Mouse (Mus musculus) heart, postnatal 0 days (tissue): ENCODE results near the gene Ep400. TPM values are rescaled to one million over a fixed set of nuclear protein-coding genes. Genes with fewer than 3 reads are reported as not detected.

ENCODE experiments used
- ATAC-seq: fragments of 200-750 bp; cut with Nextera tagmentation; 2 replicates; pipeline ENCODE4 v1.8.0; 2017; ENCODE audit warnings: low read depth, moderate number of reproducible peaks, moderate library complexity; ENCODE audit not compliant: insufficient read depth
- DNase-seq: peaks from one replicate; pipeline ENCODE4 v3.0.0-alpha.2; 2016; ENCODE audit warnings: low spot score
- H3K27ac ChIP-seq: fragments of 300-500 bp; sonication (generic); 2 replicates; pipeline ENCODE4 v1.5.1; 2014; ENCODE audit warnings: low read depth, mild to moderate bottlenecking
- H3K27me3 ChIP-seq: fragments of 300-500 bp; sonication (generic); 2 replicates; pipeline ENCODE4 v1.6.1; 2014; ENCODE audit warnings: low read length, mixed read lengths; ENCODE audit not compliant: control insufficient read depth, insufficient read depth
- H3K36me3 ChIP-seq: fragments of 300-500 bp; sonication (generic); replicated peaks from 2 replicates; pipeline ENCODE4 v1.6.1; 2014; ENCODE audit warnings: low read length, mixed read lengths; ENCODE audit not compliant: control insufficient read depth, insufficient read depth
- H3K4me1 ChIP-seq: fragments of 300-500 bp; sonication (generic); 2 replicates; pipeline ENCODE4 v1.6.1; 2014; ENCODE audit warnings: antibody characterized with exemption; ENCODE audit not compliant: control insufficient read depth, insufficient read depth
- H3K4me2 ChIP-seq: fragments of 300-500 bp; sonication (generic); 2 replicates; pipeline ENCODE4 v1.6.1; 2014; ENCODE audit warnings: low read depth, mild to moderate bottlenecking, low read length, moderate library complexity
- H3K4me3 ChIP-seq: fragments of 300-500 bp; sonication (generic); 2 replicates; pipeline ENCODE4 v1.5.1; 2014; ENCODE audit warnings: low read depth, low read length
- H3K9ac ChIP-seq: fragments of 300-500 bp; sonication (generic); replicated peaks from 2 replicates; pipeline ENCODE4 v1.6.1; 2014; ENCODE audit warnings: low read depth, low read length, mixed read lengths
- H3K9me3 ChIP-seq: fragments of 300-500 bp; sonication (generic); replicated peaks from 2 replicates; pipeline ENCODE4 v1.6.1; 2016; ENCODE audit warnings: low read length; ENCODE audit not compliant: control insufficient read depth
- CTCF ChIP-seq: IDR thresholded peaks from 2 replicates; pipeline ENCODE4 v1.5.1; 2016; ENCODE audit warnings: antibody characterized with exemption, control low read depth, low read depth
- EP300 ChIP-seq: IDR thresholded peaks from 2 replicates; pipeline ENCODE4 v1.6.1; 2016; ENCODE audit warnings: antibody characterized with exemption, low read depth
- WGBS: fragments of 180-500 bp; shearing (Covaris S2); extraction: QIAGEN DNeasy Blood & Tissue Kit; methylation state at CpG from one replicate; pipeline ENCODE4 v1.1.7; 2014; 5-methylcytosine and 5-hydroxymethylcytosine counted together
- microRNA-seq: library from miRNA; unstranded; fragments of <30 nt; microRNA quantifications from one replicate; pipeline ENCODE4, GENCODE M21; 2016
- polyA plus RNA-seq: library from polyadenylated mRNA; unstranded; fragments of >200 nt; fragmentation: Nextera tagmentation; extraction: Ambion mirVana; gene quantifications from 2 replicates; pipeline ENCODE4 v1.2.1, GENCODE M21; 2015
- total RNA-seq: library from RNA; depleted of rRNA; stranded (reverse); fragments of >200 nt; gene quantifications from 2 replicates; pipeline ENCODE4 v1.2.3, GENCODE M21; 2014; ENCODE audit warnings: low replicate concordance; rRNA removed

Ep400 gene
- total and polyA plus RNA-seq, 2 experiments from 2014 or later, result 12.7 to 21.9 TPM

- 85% methylated on average over 6 of the region's 6 CpGs for WGBS
- no peak overlapping the region for H3K4me2 ChIP-seq
- no peaks in the 10 kb centered on the region for H3K27me3 ChIP-seq
- DNase-seq, result no peak
- H3K9ac ChIP-seq, result no peak overlapping the region
- H3K36me3 ChIP-seq, result no peaks in the 10 kb centered on the region
- H3K4me1 ChIP-seq, result no peaks in the 10 kb centered on the region
- no peaks in the 10 kb centered on the region for H3K9me3 ChIP-seq
- no peak for ATAC-seq
- H3K27ac ChIP-seq, result no peak overlapping the region
- TF ChIP-seq EP300, result no peak
- no peak for TF ChIP-seq CTCF
- no peak overlapping the region for H3K4me3 ChIP-seq
Measured at GRCm38 (mm10) chr5:110619226-110619625, 151.3 kb downstream of the Ep400 start.

Small RNAs within 50 kb of the gene (microRNA-seq; reads per million reads assigned to microRNA genes)
- 1.1 reads per million for gene Mir7026

Other genes starting within 250 kb of the Ep400 start
- not detected in 2 replicates for gene Galnt9, start 226.4 kb downstream of the Ep400 start, total RNA-seq
- gene Galnt9, start 226.4 kb downstream of the Ep400 start, polyA plus RNA-seq, result not detected in 2 replicates
- gene Noc4l, start 117.3 kb downstream of the Ep400 start, total RNA-seq, result 7.6 and 27.2 TPM in 2 replicates
- 16.7 and 19.0 TPM in 2 replicates for gene Noc4l, start 117.3 kb downstream of the Ep400 start, polyA plus RNA-seq
- gene Ddx51, start 117.3 kb downstream of the Ep400 start, total RNA-seq, result 2.6 and 12.1 TPM in 2 replicates
- 4.4 and 5.9 TPM in 2 replicates for gene Ddx51, start 117.3 kb downstream of the Ep400 start, polyA plus RNA-seq
- 21.2 and 23.7 TPM in 2 replicates for gene Pus1, start 9.9 kb upstream of the Ep400 start, total RNA-seq
- 20.5 and 23.4 TPM in 2 replicates for gene Pus1, start 9.9 kb upstream of the Ep400 start, polyA plus RNA-seq
- gene Ulk1, start 39.4 kb upstream of the Ep400 start, total RNA-seq, result 31.8 and 36.3 TPM in 2 replicates
- gene Ulk1, start 39.4 kb upstream of the Ep400 start, polyA plus RNA-seq, result 9.8 TPM in 2 replicates
- 23.0 and 42.1 TPM in 2 replicates for gene Hscb, start 69.1 kb upstream of the Ep400 start, total RNA-seq
- gene Hscb, start 69.1 kb upstream of the Ep400 start, polyA plus RNA-seq, result 23.6 and 26.5 TPM in 2 replicates
- gene Chek2, start 69.3 kb upstream of the Ep400 start, total RNA-seq, result 2.5 and 4.8 TPM in 2 replicates
- gene Chek2, start 69.3 kb upstream of the Ep400 start, polyA plus RNA-seq, result 6.1 and 6.4 TPM in 2 replicates
- 12.3 and 14.2 TPM in 2 replicates for gene Ttc28, start 109.1 kb upstream of the Ep400 start, total RNA-seq
- gene Ttc28, start 109.1 kb upstream of the Ep400 start, polyA plus RNA-seq, result 3.7 and 4.6 TPM in 2 replicates